Mouse (Mus musculus) C2C12 (cell line): ENCODE results near the gene BC049730. TPM values are rescaled to one million over a fixed set of nuclear protein-coding genes. Genes with fewer than 3 reads are reported as not detected.

Experiments used
- H3K27me3 ChIP-seq: one replicate; pipeline ENCODE4 v1.6.1; 2011; ENCODE audit not compliant: control insufficient read depth, insufficient read depth, insufficient read length
- H3K36me3 ChIP-seq: one replicate; pipeline ENCODE4 v1.6.1; 2011; ENCODE audit not compliant: control insufficient read depth, insufficient read depth
- H3K4me3 ChIP-seq: one replicate; pipeline ENCODE4 v1.5.1; 2011; ENCODE audit warnings: mild to moderate bottlenecking, control low read depth; ENCODE audit not compliant: poor library complexity, insufficient read depth, severe bottlenecking
- H3K79me2 ChIP-seq: one replicate; pipeline ENCODE4 v1.6.1; 2011; ENCODE audit not compliant: control insufficient read depth, insufficient read depth
- H3K79me3 ChIP-seq: one replicate; pipeline ENCODE4 v1.6.1; 2011; ENCODE audit warnings: low read depth, control low read depth
- H3ac ChIP-seq: one replicate; pipeline ENCODE3; 2011; ENCODE audit warnings: low read depth; ENCODE audit not compliant: control insufficient read depth, insufficient read length
- CEBPB ChIP-seq: IDR thresholded peaks from one replicate; pipeline ENCODE4 v1.6.1; 2011; ENCODE audit warnings: low read depth, mild to moderate bottlenecking, control low read depth, moderate library complexity
- CTCF ChIP-seq: IDR thresholded peaks from one replicate; pipeline ENCODE4 v1.5.1; 2011; ENCODE audit not compliant: control insufficient read depth, insufficient read depth, insufficient read length
- FOSL1 ChIP-seq: IDR thresholded peaks from one replicate; pipeline ENCODE4 v1.8.0; 2011; ENCODE audit warnings: mild to moderate bottlenecking, low read length; ENCODE audit not compliant: poor library complexity, insufficient read depth, severe bottlenecking
- MAX ChIP-seq: IDR thresholded peaks from one replicate; pipeline ENCODE4 v1.6.1; 2011; ENCODE audit warnings: mild to moderate bottlenecking, control low read depth
- MYOD1 ChIP-seq: IDR thresholded peaks from one replicate; pipeline ENCODE4 v1.6.1; 2011; ENCODE audit warnings: low read depth; ENCODE audit not compliant: control insufficient read depth, insufficient read length
- MYOG ChIP-seq: IDR thresholded peaks from one replicate; pipeline ENCODE4 v1.6.1; 2011; ENCODE audit not compliant: control insufficient read depth, insufficient read length; ENCODE audit errors: extremely low read depth
- USF1 ChIP-seq: IDR thresholded peaks from one replicate; pipeline ENCODE4 v1.6.1; 2011; ENCODE audit warnings: low read depth, mild to moderate bottlenecking, control low read depth, moderate library complexity
- polyA plus RNA-seq: library from polyadenylated mRNA; unstranded; fragments of >200 nt; fragmentation: generic; extraction: Trizol; gene quantifications from one replicate; pipeline ENCODE4 v1.2.1, GENCODE M21; 2012; ENCODE audit warnings: missing spikeins

BC049730 gene
- polyA plus RNA-seq, 1 experiment = not detected

DNA sequence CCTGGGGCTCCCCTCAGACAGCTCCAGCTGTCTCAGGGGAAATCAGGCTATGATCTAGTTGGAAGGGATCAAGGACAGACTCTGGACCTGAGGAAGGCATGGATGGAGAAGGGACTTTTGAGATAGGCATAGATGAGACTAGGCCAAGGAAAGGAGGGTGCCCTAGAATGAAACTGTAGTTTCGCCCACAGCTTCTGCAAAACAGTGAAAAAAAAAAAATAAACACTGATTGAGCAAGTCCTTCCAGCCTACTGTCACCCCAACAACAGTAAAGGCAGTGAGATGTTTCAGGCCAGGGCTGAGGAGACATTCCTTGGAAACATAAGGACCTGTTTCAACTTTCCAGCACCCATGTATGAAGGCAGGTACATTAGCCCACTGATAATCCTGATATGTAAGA lies 49.5 kb downstream of the BC049730 start:
- no peaks in the 10 kb centered on the region for H3K36me3 ChIP-seq
- peaks cover 66% of the 10 kb centered on the region for H3K27me3 ChIP-seq
- no peak for TF ChIP-seq MYOD1
- no peak for TF ChIP-seq CEBPB
- TF ChIP-seq CTCF = no peak
- no peak for TF ChIP-seq MAX

DNA sequence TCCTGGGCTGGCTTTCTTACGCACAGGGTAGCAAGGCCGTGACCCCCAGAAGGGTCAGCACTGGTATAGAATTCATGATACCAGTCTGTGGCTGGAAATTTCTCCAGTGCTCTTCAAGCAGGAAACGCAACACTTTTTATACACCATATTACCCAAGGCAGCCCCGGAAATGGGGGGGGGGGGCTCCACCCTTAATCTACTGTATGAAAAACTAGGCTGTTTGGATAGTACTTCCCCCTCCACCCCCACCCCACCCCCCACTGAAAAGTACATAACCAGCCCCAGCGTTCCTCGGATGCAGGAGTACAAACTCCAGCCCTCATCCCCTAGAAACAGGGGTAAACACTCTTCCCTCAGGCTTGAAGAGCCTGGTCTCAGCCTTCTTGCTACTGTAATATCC lies 51.2 kb downstream of the BC049730 start, which contains the start of gene Cd177:
Gene Cd177 (minus strand): TSS at position 101 of the 400 bp plus-strand sequence.
- TF ChIP-seq FOSL1 (no peak), CEBPB (no peak)
- Histone ChIP-seq H3K27me3 (peaks cover 57% of the 10 kb centered on the region), H3K79me2 (no peaks in the 10 kb centered on the region), H3K36me3 (no peaks in the 10 kb centered on the region), H3K4me3 (no peak within 1 kb of the TSS), H3ac (no peak within 1 kb of the TSS), H3K79me3 (no peaks in the 10 kb centered on the region)

More for the DNA sequence above, 49.5 kb downstream of the BC049730 start:
- Histone ChIP-seq H3K4me3 (no peak overlapping the region), H3K79me2 (no peaks in the 10 kb centered on the region), H3K79me3 (no peaks in the 10 kb centered on the region), H3ac (no peak overlapping the region)

DNA sequence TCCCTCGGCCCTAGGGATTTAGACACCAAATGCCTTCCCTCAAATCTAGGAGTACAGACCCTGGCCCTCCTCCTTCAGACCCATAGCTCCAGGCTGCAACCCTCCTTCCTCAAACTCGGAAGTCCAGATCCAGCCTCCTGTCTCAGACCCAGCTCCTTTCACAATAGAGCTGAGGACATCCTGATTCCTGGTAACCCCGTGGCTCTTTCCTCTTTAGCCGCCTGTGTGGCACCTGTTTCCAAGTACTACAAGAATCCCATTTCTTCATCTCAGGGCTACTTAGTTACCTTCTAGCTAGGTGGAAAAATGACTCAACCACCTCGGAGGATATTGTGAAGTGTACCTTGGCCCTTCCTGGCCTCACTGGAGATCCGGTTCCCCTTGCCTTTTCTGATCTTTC lies 52.1 kb downstream of the BC049730 start:
- Histone ChIP-seq H3ac (no peak overlapping the region), H3K4me3 (no peak overlapping the region), H3K79me2 (no peaks in the 10 kb centered on the region), H3K79me3 (no peaks in the 10 kb centered on the region), H3K36me3 (no peaks in the 10 kb centered on the region), H3K27me3 (peaks cover 66% of the 10 kb centered on the region)
- no peak for TF ChIP-seq MYOG
- TF ChIP-seq CEBPB = no peak
- no peak for TF ChIP-seq CTCF
- no peak for TF ChIP-seq MAX
- no peak for TF ChIP-seq FOSL1
- TF ChIP-seq USF1 = no peak
- TF ChIP-seq MYOD1 = no peak

DNA sequence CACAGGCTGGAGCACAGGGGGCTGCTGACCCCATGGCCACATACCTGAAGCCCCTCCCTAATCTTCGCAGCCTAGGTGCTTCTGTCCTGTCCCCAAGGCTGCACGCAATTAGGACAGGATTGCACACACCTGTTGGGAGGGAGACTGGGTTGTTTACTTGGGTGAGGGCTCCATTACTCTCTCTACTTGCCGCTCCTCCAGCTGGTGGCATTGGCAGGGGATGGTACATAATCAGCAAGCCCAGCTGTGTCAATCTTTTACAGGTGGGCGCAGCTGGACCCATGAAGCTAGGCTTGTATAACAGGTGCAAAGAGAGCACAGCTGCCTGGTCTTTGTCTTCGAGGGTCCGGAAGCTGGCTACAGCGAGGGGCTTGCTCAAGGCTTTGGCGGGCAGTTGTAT lies 53.5 kb downstream of the BC049730 start:
- Histone ChIP-seq H3ac (no peak overlapping the region), H3K27me3 (peaks cover 55% of the 10 kb centered on the region), H3K4me3 (no peak overlapping the region), H3K79me2 (no peaks in the 10 kb centered on the region), H3K36me3 (no peaks in the 10 kb centered on the region), H3K79me3 (no peaks in the 10 kb centered on the region)
- TF ChIP-seq MYOG (no peak), CTCF (no peak), CEBPB (no peak), MAX (no peak), FOSL1 (no peak), MYOD1 (no peak), USF1 (no peak)

Other genes with a start within 250 kb of the BC049730 start
- 191 TPM for gene Plaur, start 246.8 kb upstream of the BC049730 start, polyA plus RNA-seq
- gene Cadm4, start 227.2 kb upstream of the BC049730 start, polyA plus RNA-seq = 160 TPM
- gene Zfp428, start 202.2 kb upstream of the BC049730 start, polyA plus RNA-seq = 53.8 TPM
- gene AC161166.1, start 196.8 kb upstream of the BC049730 start, polyA plus RNA-seq = 0.16 TPM
- gene Irgq, start 178.6 kb upstream of the BC049730 start, polyA plus RNA-seq = 7.9 TPM
- gene Pinlyp, start 163.1 kb upstream of the BC049730 start, polyA plus RNA-seq = 0.23 TPM
- 57.4 TPM for gene Xrcc1, start 163.0 kb upstream of the BC049730 start, polyA plus RNA-seq
- 48.0 TPM for gene Ethe1, start 121.7 kb upstream of the BC049730 start, polyA plus RNA-seq
- 0.35 TPM for gene Zfp575, start 121.6 kb upstream of the BC049730 start, polyA plus RNA-seq
- gene Phldb3, start 98.5 kb upstream of the BC049730 start, polyA plus RNA-seq = 4.1 TPM
- not detected for gene Lypd3, start 72.7 kb upstream of the BC049730 start, polyA plus RNA-seq
- gene Tex101, start 32.6 kb upstream of the BC049730 start, polyA plus RNA-seq = not detected
- gene Gm4763, start 17.7 kb downstream of the BC049730 start, polyA plus RNA-seq = not detected
- not detected for gene Cd177, start 51.1 kb downstream of the BC049730 start, polyA plus RNA-seq
- gene Ceacam10, start 68.0 kb downstream of the BC049730 start, polyA plus RNA-seq = 0.04 TPM
- gene Gm9844, start 153.0 kb downstream of the BC049730 start, polyA plus RNA-seq = 25.5 TPM
- not detected for gene Lypd4, start 160.7 kb downstream of the BC049730 start, polyA plus RNA-seq
- gene Dmrtc2, start 160.8 kb downstream of the BC049730 start, polyA plus RNA-seq = not detected
- gene Rps19, start 175.1 kb downstream of the BC049730 start, polyA plus RNA-seq = 3,185 TPM
- 0.09 TPM for gene Cd79a, start 188.1 kb downstream of the BC049730 start, polyA plus RNA-seq
- 84.4 TPM for gene Arhgef1, start 193.7 kb downstream of the BC049730 start, polyA plus RNA-seq
- gene Gm4881, start 235.3 kb downstream of the BC049730 start, polyA plus RNA-seq = not detected